Mouse (Mus musculus) left cerebral cortex, postnatal 14 days (tissue): ENCODE measurements at regions not wholly inside any gene's neighbourhood (a gene's known extent, or its start where the extent isn't known, plus 50 kb on each side); places are given as distances from the start of the nearest gene placed in this dataset.

Experiments
- DNase-seq, 2 experiments: peaks; one replicate each; pipeline ENCODE4 v3.0.0; 2021 to 2022; ENCODE audit warnings: low spot score in 2 of 2, mixed read lengths in 1 of 2
- intact Hi-C: fragments of 180-260 bp; cut with DNase I; formaldehyde crosslinking; loops from one replicate; pipeline ENCODE4 v1.15.1; 2025

- intact Hi-C loops: no loop called here
- no peak for DNase-seq
Observed at GRCm38 (mm10) chr5:51935391-51936354, 254.6 kb downstream of the Dhx15 start.

DNA sequence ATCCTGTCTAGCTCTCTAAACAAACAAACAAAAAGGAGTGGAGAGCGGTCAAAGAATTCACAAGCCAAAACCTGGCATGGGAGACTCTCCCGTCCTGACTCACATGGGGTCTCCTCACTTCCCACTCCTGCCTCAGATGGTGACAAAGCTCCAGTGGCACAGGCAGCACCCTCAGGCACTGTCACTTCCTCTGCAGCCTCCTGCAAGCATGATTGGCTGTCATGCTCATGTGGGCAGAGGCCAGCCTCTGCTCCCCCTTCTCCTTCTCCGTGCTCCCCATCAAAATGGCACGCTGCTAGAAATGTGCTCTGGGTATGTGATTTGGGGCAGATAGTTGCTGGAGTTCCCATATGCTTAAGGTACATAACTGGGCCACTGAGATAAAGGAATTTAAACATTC, 255.4 kb downstream of the Dhx15 start:
- no peak for DNase-seq
- intact Hi-C loops: no loop called here

DNA sequence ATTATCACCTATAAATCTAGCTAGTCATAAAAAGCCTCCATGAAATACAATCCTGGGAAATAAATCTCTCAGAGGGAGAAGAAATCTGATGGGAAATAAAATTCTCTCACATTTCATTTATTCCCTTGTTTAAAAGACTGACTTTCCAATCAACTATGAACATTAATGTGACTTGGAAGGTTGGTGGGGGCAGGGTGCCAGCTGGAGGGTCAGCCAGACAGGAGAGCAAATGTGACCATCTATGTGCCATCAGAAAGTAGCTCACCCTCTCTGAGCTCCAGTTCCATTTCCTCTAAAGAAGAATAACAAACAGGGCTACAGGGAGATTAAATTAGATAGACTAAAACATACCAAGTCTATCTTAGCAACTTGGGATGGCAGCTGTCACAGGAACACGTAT, 257.0 kb downstream of the Dhx15 start:
- intact Hi-C loops: no loop called here
- no peak for DNase-seq

- intact Hi-C loops: no loop called here
Observed at GRCm38 (mm10) chr5:51930416-51930815, 259.9 kb downstream of the Dhx15 start.

GRCm38 (mm10) chr5:51928801-51929200, 261.5 kb downstream of the Dhx15 start:
- intact Hi-C loops: no loop called here
- DNase-seq: no peak

More at GRCm38 (mm10) chr5:51930416-51930815, 259.9 kb downstream of the Dhx15 start:
- no peak for DNase-seq

DNA sequence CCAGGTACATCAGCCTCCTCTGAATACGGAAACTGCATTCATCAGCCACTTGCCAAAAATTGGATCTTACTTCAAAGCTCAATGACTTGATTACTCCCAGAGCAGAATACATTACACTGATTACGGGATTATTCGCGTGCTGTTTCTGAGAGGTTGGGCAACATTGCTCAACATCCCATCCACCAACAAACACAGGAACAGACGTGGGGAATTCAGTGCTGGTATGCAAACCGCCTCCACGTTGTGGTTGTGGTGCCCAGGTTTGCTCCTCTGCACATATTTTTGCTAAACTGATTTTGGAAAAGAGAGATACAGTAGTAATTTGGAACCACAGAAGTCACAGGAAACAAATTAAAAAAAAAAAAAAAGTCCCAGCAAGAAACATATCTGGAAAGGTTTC, 266.9 kb downstream of the Dhx15 start:
- intact Hi-C loops: no loop called here
- DNase-seq: no peak

GRCm38 (mm10) chr5:51922973-51923372, 267.3 kb downstream of the Dhx15 start:
- intact Hi-C loops: no loop called here

GRCm38 (mm10) chr5:51922494-51922893, 267.8 kb downstream of the Dhx15 start:
- intact Hi-C loops: no loop called here
- DNase-seq: no peak

More at GRCm38 (mm10) chr5:51922973-51923372, 267.3 kb downstream of the Dhx15 start:
- no peak for DNase-seq

DNA sequence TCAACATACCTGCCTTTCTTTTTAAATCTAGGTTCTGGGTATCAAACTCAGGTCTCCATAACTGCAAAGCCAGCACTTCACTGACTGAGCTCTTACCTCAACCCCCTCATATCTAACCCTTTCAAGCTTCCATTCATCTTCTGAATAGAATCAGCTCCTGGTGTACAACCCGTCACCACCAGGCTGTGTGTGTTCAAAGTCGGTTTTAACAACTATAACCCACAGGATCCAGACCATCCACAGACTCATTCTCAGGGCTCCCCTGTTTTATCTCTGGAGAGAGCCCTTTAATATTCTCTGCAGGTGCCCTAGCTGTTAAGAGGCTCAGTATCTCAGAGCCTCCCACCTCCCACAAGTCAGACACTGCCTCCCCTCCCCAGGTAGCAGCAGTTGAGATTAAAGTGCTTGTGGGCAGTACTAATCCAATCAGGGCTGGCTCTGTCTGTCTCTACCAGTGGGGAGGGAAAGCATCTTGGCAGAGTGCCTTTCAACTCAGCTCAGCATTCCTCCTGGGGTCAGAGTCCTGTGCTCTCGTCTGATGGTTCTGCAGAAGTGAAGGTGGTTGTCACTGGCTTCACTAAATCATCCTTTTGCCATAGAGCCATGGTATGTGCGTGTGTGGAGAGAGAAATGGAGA, 272.4 kb downstream of the Dhx15 start:
- intact Hi-C loops: no loop called here
- DNase-seq: no peak

DNA sequence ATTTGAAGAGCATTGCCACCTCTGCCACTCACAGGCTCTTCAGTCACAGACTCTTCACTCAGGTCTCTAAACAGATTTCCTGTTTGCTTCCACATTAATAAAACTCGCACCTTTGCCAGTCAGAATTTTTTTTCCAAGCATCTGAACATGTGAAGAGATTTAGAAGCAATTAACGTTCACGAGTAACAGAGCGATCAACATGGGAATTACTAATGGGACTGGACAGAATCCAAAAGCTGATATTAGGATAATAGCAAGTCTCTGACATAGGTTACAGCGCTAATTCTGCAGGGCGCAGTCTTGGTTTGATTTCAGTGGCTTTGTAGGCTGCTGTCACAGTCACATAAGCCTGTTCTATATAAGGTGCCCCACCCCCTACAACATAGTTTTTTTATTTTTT, 275.6 kb downstream of the Dhx15 start:
- no peak for DNase-seq
- intact Hi-C loops: no loop called here

DNA sequence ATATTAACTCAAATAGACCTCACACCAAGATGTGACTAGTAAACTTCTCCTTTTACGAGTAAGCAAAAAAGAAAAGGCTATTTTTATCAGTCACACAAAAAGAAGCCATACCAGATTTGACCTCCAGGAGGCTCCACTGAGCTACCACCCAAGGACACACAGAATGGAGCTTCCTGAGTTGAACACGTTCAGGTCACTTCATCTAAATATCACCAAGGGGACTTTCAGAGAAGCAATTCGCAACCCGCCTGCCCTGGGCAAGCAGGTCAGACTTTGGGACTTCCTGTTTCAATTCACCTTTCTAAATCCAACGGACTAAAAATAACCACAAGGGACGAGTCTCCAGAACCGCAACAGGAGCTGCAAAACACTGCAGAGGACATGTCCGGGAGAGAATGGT, 281.5 kb downstream of the Dhx15 start:
- intact Hi-C loops: no loop called here
- peak in 1 of 2 experiments; percentile 28 for DNase-seq

DNA sequence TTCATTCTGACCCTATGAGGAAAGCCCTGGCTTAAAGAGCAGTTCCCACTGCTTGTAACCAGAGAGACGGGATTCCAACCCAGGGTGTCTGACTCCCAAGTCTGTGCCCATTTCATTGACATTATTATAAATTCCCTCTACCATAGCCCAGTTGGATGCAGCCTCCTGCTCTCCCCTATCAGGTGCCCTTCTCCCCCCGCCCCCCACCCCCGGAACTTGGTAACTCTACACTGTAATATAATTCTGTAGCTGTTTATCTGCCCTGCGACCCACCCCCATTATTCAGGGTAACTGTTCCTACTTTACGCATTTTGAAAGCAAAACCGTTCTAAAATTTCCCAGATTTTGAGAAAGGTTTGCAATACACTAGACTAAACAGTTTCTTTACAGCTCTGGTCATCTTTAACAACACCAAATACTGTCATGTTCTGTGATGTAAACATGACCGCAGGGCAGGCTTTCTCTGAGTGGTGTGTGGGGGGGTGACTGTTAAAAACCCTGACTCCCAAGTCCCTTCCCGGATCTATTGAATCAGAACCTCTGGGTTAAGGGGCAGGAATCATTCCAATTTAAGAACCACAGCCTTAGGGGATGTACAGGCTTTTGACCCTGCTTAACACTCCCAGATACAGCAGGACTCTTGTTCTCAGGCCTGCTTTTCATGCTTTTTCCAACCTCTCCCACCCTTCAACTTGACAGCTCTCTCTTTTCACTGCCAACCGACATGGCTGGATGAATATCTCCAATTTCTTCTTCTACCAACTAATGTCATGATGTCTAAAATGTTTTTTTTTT, 283.8 kb downstream of the Dhx15 start:
- DNase-seq: no peak
- intact Hi-C loops: no loop called here

DNA sequence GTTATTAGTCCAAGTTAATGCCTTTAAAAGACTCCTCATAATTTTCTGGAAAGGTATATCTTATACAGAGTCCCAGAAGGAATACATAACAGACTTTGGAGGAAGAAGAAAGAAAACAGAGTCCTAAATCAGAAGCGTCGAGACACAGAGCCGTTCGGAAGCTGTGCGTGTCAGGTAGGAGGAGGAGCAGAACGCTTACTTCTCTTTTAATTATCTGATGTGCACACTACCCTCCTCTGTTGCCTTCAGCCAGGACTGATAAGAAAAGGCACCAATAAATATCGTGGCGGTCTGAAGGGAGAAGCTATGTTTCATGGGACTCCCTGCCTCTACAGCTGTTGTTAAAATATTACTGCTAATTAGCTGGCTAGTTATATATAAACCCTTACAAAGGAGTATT, 296.2 kb downstream of the Dhx15 start:
- intact Hi-C loops: no loop called here

DNA sequence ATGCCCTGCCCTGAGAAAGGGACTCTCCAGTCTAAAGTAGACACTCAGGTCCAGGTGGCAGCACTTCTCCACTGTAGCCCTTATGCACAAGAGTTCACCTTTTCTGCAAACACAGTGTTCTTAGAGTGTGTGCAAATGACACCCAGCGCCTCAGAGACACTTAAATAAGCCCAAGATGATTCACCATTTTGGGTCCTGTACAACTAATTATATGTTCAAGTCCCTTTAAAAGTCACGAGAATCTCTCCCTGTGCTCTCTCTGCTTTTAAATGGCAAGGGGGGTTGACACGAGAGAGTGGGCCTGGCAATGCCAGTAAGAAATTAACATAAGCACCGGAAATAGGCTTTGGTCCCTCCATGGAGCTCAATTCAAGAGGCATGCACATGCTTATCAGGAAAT, 299.0 kb downstream of the Dhx15 start:
- DNase-seq: no peak

More for the DNA sequence above, 296.2 kb downstream of the Dhx15 start:
- no peak for DNase-seq

GRCm38 (mm10) chr5:51888404-51888803, 301.9 kb downstream of the Dhx15 start:
- intact Hi-C loops: no loop called here
- no peak for DNase-seq

More for the DNA sequence above, 299.0 kb downstream of the Dhx15 start:
- intact Hi-C loops: no loop called here

DNA sequence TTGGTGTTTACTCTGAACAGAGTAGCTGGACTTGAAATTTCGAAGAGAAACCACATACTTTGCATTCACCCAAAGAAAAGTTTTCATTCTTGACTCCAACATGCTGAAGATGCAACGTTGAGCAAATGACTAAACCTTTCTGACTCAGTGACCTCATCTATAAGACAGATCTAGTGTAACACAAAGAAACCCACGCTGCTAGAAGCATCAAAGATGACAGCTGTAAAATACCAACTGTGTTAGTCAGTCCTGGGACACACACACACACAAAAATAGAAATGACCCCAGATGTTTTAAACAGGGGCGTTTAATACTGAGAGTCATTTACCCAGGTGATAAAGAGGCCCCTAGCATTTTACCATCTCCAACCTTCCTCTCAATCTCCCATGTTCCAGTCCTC, 307.7 kb downstream of the Dhx15 start:
- no peak for DNase-seq
- intact Hi-C loops: no loop called here

GRCm38 (mm10) chr5:51882173-51882572, 308.1 kb downstream of the Dhx15 start:
- no peak for DNase-seq
- intact Hi-C loops: no loop called here

- intact Hi-C loops: no loop called here
- no peak for DNase-seq
Observed at GRCm38 (mm10) chr5:51876846-51877245, 309.3 kb upstream of the Ppargc1a start.

- DNase-seq: no peak
- intact Hi-C loops: no loop called here
Observed at GRCm38 (mm10) chr5:51873571-51873970, 306.0 kb upstream of the Ppargc1a start.

- intact Hi-C loops: no loop called here
- DNase-seq: no peak
Observed at GRCm38 (mm10) chr5:51871735-51872134, 304.2 kb upstream of the Ppargc1a start.
